Mouse (Mus musculus) kidney, embryonic 16.5 days (tissue): ENCODE results near the gene Stk31. TPM values are rescaled to one million over a fixed set of nuclear protein-coding genes. Genes with fewer than 3 reads are reported as not detected.

Source experiments
- polyA plus RNA-seq: library from polyadenylated mRNA; unstranded; fragments of >200 nt; fragmentation: Nextera tagmentation; extraction: Ambion mirVana; gene quantifications from 2 replicates; pipeline ENCODE4 v1.2.1, GENCODE M21; 2015

Stk31 gene
- polyA plus RNA-seq, 1 experiment from 2014 or later = 0.11 TPM

Other genes with a start within 250 kb of the Stk31 start
- gene Igf2bp3, start 180.6 kb upstream of the Stk31 start, polyA plus RNA-seq = 40.8 and 44.4 TPM in 2 replicates
- 121 and 125 TPM in 2 replicates for gene Tra2a, start 131.6 kb upstream of the Stk31 start, polyA plus RNA-seq
- gene Ccdc126, start 76.3 kb upstream of the Stk31 start, polyA plus RNA-seq = 11.6 and 13.2 TPM in 2 replicates
- gene Fam221a, start 27.9 kb upstream of the Stk31 start, polyA plus RNA-seq = 6.0 and 6.2 TPM in 2 replicates